Mouse (Mus musculus) ES-Bruce4 (cell line): ENCODE results near the gene Itgb7.

Experiments used
- CTCF ChIP-seq: IDR thresholded peaks from one replicate; pipeline ENCODE4 v1.8.1; 2011; ENCODE audit warnings: low read depth, low read length
- EP300 ChIP-seq: IDR thresholded peaks from 2 replicates; pipeline ENCODE4 v1.6.1; 2011; ENCODE audit warnings: low read depth, low read length; ENCODE audit not compliant: insufficient read depth
- POLR2A ChIP-seq: IDR thresholded peaks from one replicate; pipeline ENCODE4 v1.8.1; 2011; ENCODE audit warnings: low read length; ENCODE audit not compliant: insufficient read depth

DNA sequence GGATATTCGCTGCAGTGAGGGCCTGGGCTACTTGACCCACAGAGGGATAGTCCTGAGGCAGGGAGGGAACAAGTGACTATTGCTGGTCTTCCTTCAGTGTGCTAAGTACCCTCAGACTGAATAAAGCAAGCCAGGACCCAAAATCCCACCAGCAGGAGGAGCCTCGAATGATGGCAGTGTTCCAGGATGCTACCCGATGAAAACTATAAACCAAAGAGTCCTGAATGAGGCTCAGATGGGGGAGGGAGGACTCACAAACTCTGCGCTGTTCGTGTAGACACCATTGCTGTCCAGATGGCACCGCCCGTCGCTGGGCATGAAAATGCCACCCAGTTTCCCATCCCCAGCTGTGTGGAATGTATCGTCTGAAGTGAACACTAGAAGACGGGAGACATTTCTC lies 9.4 kb downstream of the Itgb7 start:
- TF ChIP-seq CTCF (no peak), EP300 (no peak), POLR2A (no peak)
